Mouse (Mus musculus): ENCODE measurements at regions not wholly inside any gene's neighbourhood (a gene's known extent, or its start where the extent isn't known, plus 50 kb on each side); places are given as distances from the start of the nearest gene placed in this dataset.

GRCm38 (mm10) chr1:137696796-137697195, 478.7 kb downstream of the Ptprc start:
- Histone ChIP-seq H3K9ac (ENCODE audit: control insufficient read depth, low read depth, low read length, poor library complexity, severe bottlenecking) (no peak overlapping the region), H3K27ac (ENCODE audit: control insufficient read depth, low read depth, low read length) (no peak overlapping the region), H3K4me3 (ENCODE audit: control insufficient read depth in 1 of 2, insufficient read depth in 1 of 2, low read depth in 2 of 2, low read length in 2 of 2) (no peak overlapping the region), H3K27me3 (ENCODE audit: control insufficient read depth in 1 of 2, insufficient read depth in 2 of 2, low read length in 2 of 2) (no peaks in the 10 kb centered on the region), H3K9me3 (replicated peaks; ENCODE audit: insufficient read depth, low read length) (no peaks in the 10 kb centered on the region), H3K36me3 (ENCODE audit: control insufficient read depth in 1 of 2, insufficient read depth in 2 of 2, low read length in 2 of 2) (no peaks in the 10 kb centered on the region), H3K4me1 (ENCODE audit: control insufficient read depth in 1 of 2, insufficient read depth in 2 of 2, low read length in 2 of 2) (no peaks in the 10 kb centered on the region), H3K79me2 (ENCODE audit: control insufficient read depth, insufficient read depth, low read length, poor library complexity) (no peaks in the 10 kb centered on the region)
- DNase-seq (ENCODE audit: low read depth, low spot score), result no peak
- TF ChIP-seq CHD2 (IDR thresholded peaks at IDR 0.05; ENCODE audit: low read length), result no peak
- TF ChIP-seq E2F4 (IDR thresholded peaks at IDR 0.05; ENCODE audit: borderline replicate concordance, low read depth, low read length), result no peak
- TF ChIP-seq BHLHE40 (IDR thresholded peaks at IDR 0.05; ENCODE audit: borderline replicate concordance, low read depth, low read length), result no peak
- no peak for TF ChIP-seq MYC (IDR thresholded peaks at IDR 0.05; ENCODE audit: low read depth, low read length)
- TF ChIP-seq EP300 (IDR thresholded peaks at IDR 0.05; ENCODE audit: low read depth in 1 of 2, low read length in 2 of 2), result no peak
- TF ChIP-seq CHD1 (IDR thresholded peaks at IDR 0.05; ENCODE audit: low read depth, low read length), result no peak
- no peak for TF ChIP-seq POLR2AphosphoS2 (IDR thresholded peaks at IDR 0.05; ENCODE audit: low read length)

DNA sequence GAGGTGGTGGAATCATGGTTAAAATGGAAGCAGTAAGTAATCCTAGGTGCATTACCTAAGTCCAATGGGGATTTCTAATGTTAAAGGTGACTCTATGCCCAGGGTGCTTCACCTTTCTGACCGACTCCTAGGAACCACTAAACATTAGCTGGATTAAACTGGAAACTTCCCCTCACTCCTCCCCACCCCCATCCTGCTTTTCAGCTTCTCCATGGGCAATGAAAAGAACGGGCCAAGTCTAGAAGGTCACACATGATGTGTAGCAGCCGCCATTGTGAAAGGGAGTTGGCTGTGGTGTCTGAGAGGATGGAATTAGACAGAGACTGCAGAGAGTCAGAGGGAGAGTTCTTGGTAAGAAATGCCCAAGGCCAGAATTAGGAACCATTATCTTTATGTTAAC, 479.8 kb downstream of the Ptprc start:
- no peaks in the 10 kb centered on the region for H3K4me1 ChIP-seq (ENCODE audit: control insufficient read depth in 1 of 2, insufficient read depth in 2 of 2, low read length in 2 of 2)
- no peak for DNase-seq (ENCODE audit: low read depth, low spot score)
- TF ChIP-seq USF2 (IDR thresholded peaks at IDR 0.05; ENCODE audit: borderline replicate concordance in 1 of 2, insufficient read depth in 1 of 2, low read depth in 1 of 2, low read length in 2 of 2) (no peak), ZNF384 (IDR thresholded peaks at IDR 0.05; ENCODE audit: low read depth, low read length) (no peak), NELFE (IDR thresholded peaks at IDR 0.05; ENCODE audit: low read depth, low read length) (no peak), RAD21 (IDR thresholded peaks at IDR 0.05; ENCODE audit: low read depth, low read length) (no peak), MYB (IDR thresholded peaks at IDR 0.05; ENCODE audit: low read depth, low read length) (no peak), MAFK (IDR thresholded peaks at IDR 0.05; ENCODE audit: borderline replicate concordance, low read depth, low read length) (no peak), ELF1 (IDR thresholded peaks at IDR 0.05; ENCODE audit: low read depth, low read length) (no peak), KAT2A (conservative IDR thresholded peaks at IDR 0.05; ENCODE audit: low read depth, low read length) (no peak), GATA1 (IDR thresholded peaks at IDR 0.05; ENCODE audit: low read depth, low read length) (no peak), SMC3 (IDR thresholded peaks at IDR 0.05; ENCODE audit: low read depth, low read length) (no peak), POLR2A (IDR thresholded peaks at IDR 0.05; ENCODE audit: control insufficient read depth in 1 of 2, insufficient read depth in 1 of 2, low read depth in 1 of 2, low read length in 2 of 2, poor library complexity in 1 of 2) (no peak), ZC3H11A (IDR thresholded peaks at IDR 0.05; ENCODE audit: low read depth, low read length) (no peak), ZKSCAN1 (IDR thresholded peaks at IDR 0.05; ENCODE audit: low read depth, low read length) (no peak), TCF12 (IDR thresholded peaks at IDR 0.05; ENCODE audit: low read depth, low read length) (no peak)

More for the DNA sequence above, 479.8 kb downstream of the Ptprc start:
- Histone ChIP-seq H3K9me3 (replicated peaks; ENCODE audit: insufficient read depth, low read length) (no peaks in the 10 kb centered on the region), H3K4me3 (ENCODE audit: control insufficient read depth in 1 of 2, insufficient read depth in 1 of 2, low read depth in 2 of 2, low read length in 2 of 2) (no peak overlapping the region), H3K36me3 (ENCODE audit: control insufficient read depth in 1 of 2, insufficient read depth in 2 of 2, low read length in 2 of 2) (no peaks in the 10 kb centered on the region), H3K27ac (ENCODE audit: control insufficient read depth, low read depth, low read length) (no peak overlapping the region), H3K9ac (ENCODE audit: control insufficient read depth, low read depth, low read length, poor library complexity, severe bottlenecking) (no peak overlapping the region), H3K79me2 (ENCODE audit: control insufficient read depth, insufficient read depth, low read length, poor library complexity) (no peaks in the 10 kb centered on the region), H3K27me3 (ENCODE audit: control insufficient read depth in 1 of 2, insufficient read depth in 2 of 2, low read length in 2 of 2) (no peaks in the 10 kb centered on the region)

Data from MEL (cell line).